ENCODE assay signal across 8 mouse cellular contexts in the genomic region with DNA sequence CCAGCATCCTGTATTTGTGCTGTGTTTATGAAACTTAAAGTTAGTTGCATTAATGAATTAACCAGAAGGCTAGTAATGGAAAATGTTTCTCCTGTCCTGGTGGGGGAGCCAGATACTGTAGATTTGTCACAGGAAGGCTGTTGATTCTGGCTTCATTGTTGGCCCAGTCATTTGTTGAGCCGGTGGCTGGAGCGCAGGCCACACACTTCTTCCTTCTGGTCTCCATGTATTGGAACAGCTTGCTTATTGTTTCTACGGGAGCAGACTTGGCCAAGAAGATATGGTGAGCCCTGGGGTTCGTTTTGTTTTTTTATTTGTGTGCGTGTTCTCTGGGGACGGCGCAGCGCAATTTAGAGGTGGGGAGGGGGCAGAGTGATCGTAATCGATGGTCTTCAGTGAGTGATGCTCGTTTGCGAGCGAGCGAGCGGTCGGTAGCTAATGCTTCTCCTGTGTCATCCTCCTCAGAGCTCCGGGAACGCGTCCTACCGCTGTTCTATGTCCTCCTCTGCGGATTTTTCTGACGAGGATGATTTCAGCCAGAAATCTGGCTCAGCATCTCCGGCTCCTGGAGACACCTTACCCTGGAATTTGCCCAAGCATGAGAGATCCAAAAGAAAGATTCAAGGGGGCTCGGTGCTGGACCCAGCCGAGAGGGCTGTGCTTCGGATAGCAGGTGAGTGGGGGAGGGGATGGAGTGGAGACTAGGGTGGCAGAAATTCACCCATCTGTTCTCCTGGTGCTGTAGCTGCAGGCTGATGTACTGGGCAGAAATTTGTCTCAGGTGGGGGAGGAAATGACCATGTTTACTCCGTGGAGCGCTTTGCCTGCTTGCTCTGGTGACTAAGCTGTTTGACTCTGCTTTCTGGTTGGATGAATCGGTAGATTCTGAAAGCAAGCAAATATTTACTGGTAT.
DNase-seq lines count a peak whose midpoint lies in the region; ATAC-seq and TF ChIP-seq lines count a peak whose summit lies in the region.

No protein-coding gene starts in this region.

- in situ Hi-C loops in CH12.LX (cut with MboI; ENCODE audit: low pct_ligation_motif_present, low pct_unique_long_range_greater_than_20kb, low sequenced_read_pairs), result loop anchor here (10.0 kb wide), 1 partner anchor 159 kb away; no protein-coding TSS in a partner anchor

- H3K4me2 ChIP-seq in CH12.LX (ENCODE audit: insufficient read depth, low read depth, poor library complexity, severe bottlenecking), result no peak overlapping the region; the same call in 1 of the 2 replicates
- peak overlapping the region; percentile 74 for H3K4me2 ChIP-seq in forebrain, embryonic 13.5 days
- H3K4me2 ChIP-seq in liver, embryonic 14.5 days (ENCODE audit: low read depth), result peak overlapping the region; percentile 54

- peak; percentile 90 for TF ChIP-seq RAD21 in CH12.LX (IDR thresholded peaks at IDR 0.05; ENCODE audit: low read depth, low read length)

- peak; percentile 74 for DNase-seq in CH12.LX (ENCODE audit: extremely low read depth)
- DNase-seq in heart, postnatal 10 days, result peak; percentile 87 to 88
- DNase-seq in kidney, postnatal 25 days, result peak; percentile 69 to 75
- peak in 1 of 3 experiments; percentile 9 for DNase-seq in liver, embryonic 14.5 days (ENCODE audit: low read depth in 3 of 3, low spot score in 3 of 3)
- peak; percentile 75 for DNase-seq in neural tube, embryonic 10.5 days (ENCODE audit: extremely low spot score, low spot score)
- DNase-seq in testis, postnatal 14 days (ENCODE audit: low spot score), result peak; percentile 28

- H3K4me3 ChIP-seq in CH12.LX (replicated peaks in 1 of 3; ENCODE audit: low read depth in 2 of 3, low read length in 2 of 3, poor library complexity in 1 of 3), result peak overlapping the region; percentile 33 to 55 (median 45)
- H3K4me3 ChIP-seq in brown adipose tissue, adult 24 weeks (ENCODE audit: insufficient read depth, low read depth, low read length), result peak overlapping the region; percentile 68
- H3K4me3 ChIP-seq in forebrain, embryonic 13.5 days, result peak overlapping the region; percentile 64
- H3K4me3 ChIP-seq in liver, embryonic 14.5 days (ENCODE audit: insufficient read depth in 1 of 2, low read depth in 2 of 2, low read length in 2 of 2), result peak overlapping the region; percentile 39 to 51

- under 1% methylated on average over 29 of the region's 29 CpGs for WGBS in forebrain, embryonic 13.5 days
- WGBS in liver, embryonic 14.5 days (ENCODE audit: insufficient replicate concordance), result 4% methylated on average over 29 of the region's 29 CpGs

- H3K4me1 ChIP-seq in CH12.LX (ENCODE audit: control insufficient read depth in 1 of 2, insufficient read depth in 2 of 2), result peaks cover 0 to 31% of the 10 kb centered on the region in 2 experiments; a peak in 2 of 4 replicates
- peaks cover 12% of the 10 kb centered on the region for H3K4me1 ChIP-seq in brown adipose tissue, adult 24 weeks (ENCODE audit: control insufficient read depth, insufficient read depth, insufficient read length, low read length)
- H3K4me1 ChIP-seq in forebrain, embryonic 13.5 days, result peaks cover 36% of the 10 kb centered on the region
- H3K4me1 ChIP-seq in liver, embryonic 14.5 days (replicated peaks; ENCODE audit: control insufficient read depth in 2 of 2, insufficient read depth in 2 of 2, low read length in 1 of 2), result peaks cover 0 to 2% of the 10 kb centered on the region in 2 experiments; a peak in 1 of 4 replicates

- no peaks in the 10 kb centered on the region for H3K9me3 ChIP-seq in CH12.LX (replicated peaks; ENCODE audit: low read length)
- H3K9me3 ChIP-seq in forebrain, embryonic 13.5 days (replicated peaks), result no peaks in the 10 kb centered on the region
- no peaks in the 10 kb centered on the region for H3K9me3 ChIP-seq in liver, embryonic 14.5 days (ENCODE audit: control insufficient read depth, low read length)

- intact Hi-C loops in heart, postnatal 10 days (cut with DNase I), result loop anchor here (1.0 to 10.0 kb wide), 4 partner anchors 111 to 429 kb away; partner anchors contain the start of genes Ccdc115 and Imp4

- H3K27ac ChIP-seq in CH12.LX (ENCODE audit: insufficient read depth, low read depth), result no peak overlapping the region
- H3K27ac ChIP-seq in brown adipose tissue, adult 24 weeks (replicated peaks; ENCODE audit: low read depth, low read length), result peak overlapping the region; percentile 62
- H3K27ac ChIP-seq in forebrain, embryonic 13.5 days, result peak overlapping the region; percentile 81
- H3K27ac ChIP-seq in liver, embryonic 14.5 days, result no peak overlapping the region

- dilution Hi-C loops in CH12.LX (cut with MboI; ENCODE audit: extremely low pct_ligation_motif_present, extremely low pct_unique_long_range_greater_than_20kb, low sequenced_read_pairs), result no loop called here

- H3K36me3 ChIP-seq in CH12.LX (replicated peaks in 1 of 2; ENCODE audit: control insufficient read depth in 1 of 2, insufficient read depth in 1 of 2, low read length in 1 of 2), result peaks cover 0 to 6% of the 10 kb centered on the region in 2 experiments
- H3K36me3 ChIP-seq in forebrain, embryonic 13.5 days (ENCODE audit: poor library complexity, severe bottlenecking), result no peaks in the 10 kb centered on the region
- no peaks in the 10 kb centered on the region for H3K36me3 ChIP-seq in liver, embryonic 14.5 days (replicated peaks; ENCODE audit: control insufficient read depth, insufficient read depth, low read depth)

- peak; percentile 84 for ATAC-seq in forebrain, embryonic 13.5 days
- ATAC-seq in liver, embryonic 14.5 days (ENCODE audit: insufficient read depth), result 0 out of 2 replicates have a peak, but pooled peaks have one; percentile 13

- no peaks in the 10 kb centered on the region for H3K79me2 ChIP-seq in CH12.LX (replicated peaks; ENCODE audit: control insufficient read depth, extremely low read depth, insufficient read depth, poor library complexity, severe bottlenecking)

- H3K27me3 ChIP-seq in CH12.LX (replicated peaks), result no peaks in the 10 kb centered on the region
- H3K27me3 ChIP-seq in forebrain, embryonic 13.5 days, result peaks cover 9% of the 10 kb centered on the region; the same call in 1 of the 2 replicates
- peaks cover under 1% of the 10 kb centered on the region for H3K27me3 ChIP-seq in liver, embryonic 14.5 days (ENCODE audit: control insufficient read depth, insufficient read depth, low read length)

- TF ChIP-seq EP300 in CH12.LX (IDR thresholded peaks at IDR 0.05; ENCODE audit: low read length), result no peak
- TF ChIP-seq EP300 in liver, embryonic 14.5 days (IDR thresholded peaks at IDR 0.05; ENCODE audit: low read depth), result no peak

- TF ChIP-seq POLR2A in CH12.LX (IDR thresholded peaks at IDR 0.05; ENCODE audit: low read depth, low read length), result no peak

- peak; percentile 18 to 87; a peak in 2 of 4 replicates for TF ChIP-seq CTCF in CH12.LX (conservative IDR thresholded peaks at IDR 0.05 in 1 of 2, IDR thresholded peaks at IDR 0.05 in 1 of 2; ENCODE audit: low read depth in 2 of 2, low read length in 2 of 2)
- peak; percentile 40 for TF ChIP-seq CTCF in liver, embryonic 14.5 days (IDR thresholded peaks at IDR 0.05; ENCODE audit: low read depth)

- H3K9ac ChIP-seq in CH12.LX (ENCODE audit: insufficient read depth, low read depth), result no peak overlapping the region
- H3K9ac ChIP-seq in forebrain, embryonic 13.5 days, result peak overlapping the region; percentile 81
- no peak overlapping the region for H3K9ac ChIP-seq in liver, embryonic 14.5 days (replicated peaks)

TF ChIP-seq in CH12.LX, 34 proteins besides CTCF, POLR2A, EP300 and RAD21 (continues in another document):
- TF ChIP-seq ZC3H11A (IDR thresholded peaks at IDR 0.05; ENCODE audit: low read depth, low read length) (peak; percentile 37), TCF12 (IDR thresholded peaks at IDR 0.05; ENCODE audit: low read depth, low read length) (no peak), IRF4 (IDR thresholded peaks at IDR 0.05; ENCODE audit: low read depth, low read length) (peak; percentile 46; the same call in 1 of the 2 replicates), UBTF (IDR thresholded peaks at IDR 0.05; ENCODE audit: low read depth, low read length) (0 out of 2 replicates have a peak, but pooled peaks have one; percentile 39), JUND (conservative IDR thresholded peaks at IDR 0.05; ENCODE audit: low read depth, low read length) (no peak), TBP (conservative IDR thresholded peaks at IDR 0.05; ENCODE audit: low read depth, low read length) (no peak), KAT2A (IDR thresholded peaks at IDR 0.05; ENCODE audit: insufficient replicate concordance, low read length) (no peak), E2F4 (IDR thresholded peaks at IDR 0.05; ENCODE audit: insufficient replicate concordance, low read depth, low read length) (no peak), USF2 (conservative IDR thresholded peaks at IDR 0.05; ENCODE audit: low read depth, low read length) (no peak), BHLHE40 (IDR thresholded peaks at IDR 0.05; ENCODE audit: low read depth, low read length) (no peak), ZMIZ1 (IDR thresholded peaks at IDR 0.05; ENCODE audit: low read depth, low read length) (no peak), CHD1 (IDR thresholded peaks at IDR 0.05; ENCODE audit: low read depth, low read length) (no peak), ZKSCAN1 (IDR thresholded peaks at IDR 0.05; ENCODE audit: borderline replicate concordance, low read depth, low read length) (no peak), SIN3A (IDR thresholded peaks at IDR 0.05; ENCODE audit: low read length) (no peak), PAX5 (IDR thresholded peaks at IDR 0.05; ENCODE audit: low read length) (no peak), JUN (IDR thresholded peaks at IDR 0.05; ENCODE audit: insufficient read depth, low read depth, low read length) (no peak), NELFE (IDR thresholded peaks at IDR 0.05; ENCODE audit: low read depth, low read length) (peak; percentile 31; the same call in 1 of the 2 replicates), MAFK (IDR thresholded peaks at IDR 0.05; ENCODE audit: insufficient replicate concordance, low read length) (no peak), CHD2 (IDR thresholded peaks at IDR 0.05; ENCODE audit: low read length) (no peak), ZNF384 (IDR thresholded peaks at IDR 0.05; ENCODE audit: low read depth, low read length) (no peak), GABPA (IDR thresholded peaks at IDR 0.05; ENCODE audit: insufficient replicate concordance, low read depth, low read length) (no peak), USF1 (IDR thresholded peaks at IDR 0.05; ENCODE audit: low read depth, low read length) (no peak), MXI1 (IDR thresholded peaks at IDR 0.05; ENCODE audit: low read depth, low read length) (no peak), RCOR1 (conservative IDR thresholded peaks at IDR 0.05; ENCODE audit: low read depth, low read length) (no peak), HCFC1 (IDR thresholded peaks at IDR 0.05; ENCODE audit: low read depth, low read length) (no peak), MEF2A (IDR thresholded peaks at IDR 0.05; ENCODE audit: borderline replicate concordance, low read depth, low read length) (0 out of 2 replicates have a peak, but pooled peaks have one; percentile 14), MYC (IDR thresholded peaks at IDR 0.05; ENCODE audit: low read depth, low read length) (0 out of 2 replicates have a peak, but pooled peaks have one; percentile 18)

Comparison
In these comparisons a context has a peak if more than half of its experiments do, and no peak if none do; other contexts are left out.
1. H3K27ac ChIP-seq: peak in brown adipose tissue, adult 24 weeks (single experiment) and forebrain, embryonic 13.5 days (single experiment); none in CH12.LX (single experiment) and liver, embryonic 14.5 days (single experiment).
2. Peak in every context shown above with its lines, with median percentiles within 50 percentile points of each other: H3K4me3 ChIP-seq.